Mouse (Mus musculus) thymus, postnatal 4 days (tissue): Measurements from ENCODE around the gene Eapp.
A peak's percentile ranks its signal among the peaks of the same experiment; 100 is the strongest.
"Not testable (repeated sequence)": the region's sequence is repeated elsewhere in the genome, so short reads cannot be mapped to it uniquely, and the experiment has no call there.

Experiments used
- DNase-seq: peaks from one replicate; pipeline ENCODE4 v3.0.0; 2021

Eapp gene

GRCm38 (mm10) chr12:54676709-54677108 is 19.0 kb downstream of the Eapp start:
- DNase-seq: no peak

GRCm38 (mm10) chr12:54675396-54675795 is 20.3 kb downstream of the Eapp start:
- DNase-seq: no peak

GRCm38 (mm10) chr12:54671262-54671661 is 24.4 kb downstream of the Eapp start:
- no peak for DNase-seq

- no peak for DNase-seq
Measured at GRCm38 (mm10) chr12:54668141-54668540, 27.6 kb downstream of the Eapp start.

GRCm38 (mm10) chr12:54665526-54665925 is 30.2 kb downstream of the Eapp start:
- no peak for DNase-seq

- DNase-seq: not testable (repeated sequence)
Measured at GRCm38 (mm10) chr12:54661470-54661869, 34.2 kb downstream of the Eapp start.

- DNase-seq: no peak
Measured at GRCm38 (mm10) chr12:54659901-54660300, 35.8 kb downstream of the Eapp start.

GRCm38 (mm10) chr12:54658425-54659092 is 37.1 kb downstream of the Eapp start:
- DNase-seq: no peak

- no peak for DNase-seq
Measured at GRCm38 (mm10) chr12:54657951-54658350, 37.7 kb downstream of the Eapp start.

- DNase-seq: no peak
Measured at GRCm38 (mm10) chr12:54657226-54657625, 38.5 kb downstream of the Eapp start.

- DNase-seq: peak; percentile 96
Measured at GRCm38 (mm10) chr12:54656396-54657171, 39.1 kb downstream of the Eapp start, which contains the start of gene Sptssa. Sptssa (minus strand) TSS chr12:54656573.

- no peak for DNase-seq
Measured at GRCm38 (mm10) chr12:54656039-54656395, 39.7 kb downstream of the Eapp start.

- no peak for DNase-seq
Measured at GRCm38 (mm10) chr12:54655292-54656038, 40.2 kb downstream of the Eapp start.

- DNase-seq: no peak
Measured at GRCm38 (mm10) chr12:54654741-54655140, 41.0 kb downstream of the Eapp start.

- DNase-seq: no peak
Measured at GRCm38 (mm10) chr12:54654141-54654540, 41.6 kb downstream of the Eapp start.

- DNase-seq: peak; percentile 41
Measured at GRCm38 (mm10) chr12:54652346-54652745, 43.4 kb downstream of the Eapp start.

GRCm38 (mm10) chr12:54651820-54652219 is 43.9 kb downstream of the Eapp start:
- peak; percentile 14 for DNase-seq

GRCm38 (mm10) chr12:54651158-54651557 is 44.5 kb downstream of the Eapp start:
- DNase-seq: no peak

GRCm38 (mm10) chr12:54644947-54645346 is 50.8 kb downstream of the Eapp start:
- DNase-seq: peak; percentile 35

- no peak for DNase-seq
Measured at GRCm38 (mm10) chr12:54643320-54643892, 52.3 kb downstream of the Eapp start.

- no peak for DNase-seq
Measured at GRCm38 (mm10) chr12:54641374-54641773, 54.3 kb downstream of the Eapp start.

GRCm38 (mm10) chr12:54640259-54640658 is 55.4 kb downstream of the Eapp start:
- no peak for DNase-seq

GRCm38 (mm10) chr12:54637033-54637432 is 58.7 kb downstream of the Eapp start:
- no peak for DNase-seq
